20 mouse cellular contexts compared by ENCODE assay signal in the genomic region with DNA sequence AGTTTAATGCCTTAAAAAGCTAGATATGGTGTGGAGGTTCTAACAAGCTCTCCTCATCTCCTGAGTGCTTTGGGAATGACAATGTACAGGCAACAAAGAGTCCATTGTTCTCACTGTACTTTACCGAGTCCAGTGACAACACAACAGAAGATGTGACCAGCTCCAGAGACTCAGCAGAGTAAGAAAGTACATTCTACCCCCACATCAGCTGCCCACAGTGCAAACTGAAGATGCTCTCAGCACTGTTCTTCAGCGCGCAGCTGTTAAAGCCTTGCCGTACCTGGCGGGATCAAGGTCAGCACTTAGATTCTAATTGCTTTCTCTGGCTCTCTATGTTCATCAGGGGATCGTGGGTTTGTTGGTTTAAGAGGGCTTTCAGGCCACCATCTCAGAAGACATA. TPM values are rescaled to one million over a fixed set of nuclear protein-coding genes. Genes with fewer than 3 reads are reported as not detected.
DNase-seq lines count a peak whose midpoint lies in the region; ATAC-seq and TF ChIP-seq lines count a peak whose summit lies in the region.
"Had no signal": no experiment of that assay in that cellular context is flagged by ENCODE, and none has a peak within 500 bp of the region (broad histone marks: within the 10 kb centered on the region; RNA-seq: fewer than 3 reads in every experiment).

No protein-coding gene starts in this region.

- peak overlapping the region; percentile 61 for H3K27ac ChIP-seq in left cerebral cortex, adult 2 months
- H3K27ac ChIP-seq: embryonic facial prominence, embryonic 10.5 days; embryonic facial prominence, embryonic 12.5 days; forebrain, embryonic 13.5 days; forebrain, embryonic 15.5 days had no signal

- no peak for DNase-seq in frontal cortex, adult 2 months (ENCODE audit: extremely low spot score in 1 of 2, low spot score in 1 of 2)
- no peak for DNase-seq in left cerebral cortex, adult 2 months (ENCODE audit: extremely low spot score in 1 of 2, low spot score in 2 of 2)
- DNase-seq in left cerebral cortex, adult 8-10 months (ENCODE audit: low spot score in 2 of 2) = no peak
- DNase-seq in lung, postnatal 4 days = no peak
- DNase-seq: adrenal gland, adult 2 months; adrenal gland, postnatal 10 days; adrenal gland, postnatal 25 days; B cell, adult 2 months; cerebellum, adult 11-12 months; cerebellum, adult 2 months; cerebellum, adult 9-10 months; cerebellum, postnatal 10 days; cerebellum, postnatal 25 days; forebrain, postnatal 0 days had no signal

- ATAC-seq in frontal cortex, adult (ENCODE audit: low TSS enrichment) = peak; percentile 56; the same call in 1 of the 2 replicates
- ATAC-seq: CD4-positive, CD25-positive, alpha-beta regulatory T cell, adult 4 months; forebrain, embryonic 13.5 days; forebrain, embryonic 15.5 days; forebrain, postnatal 0 days had no signal

- H3K4me3 ChIP-seq in left cerebral cortex, adult 2 months = no peak overlapping the region
- H3K4me3 ChIP-seq: embryonic facial prominence, embryonic 10.5 days; embryonic facial prominence, embryonic 12.5 days; forebrain, embryonic 13.5 days; forebrain, embryonic 15.5 days had no signal

- no peak for TF ChIP-seq CTCF in left cerebral cortex, adult 2 months (IDR thresholded peaks at IDR 0.05)

- intact Hi-C loops in left cerebral cortex, adult 2 months (cut with DNase I) = no loop called here

RNA-seq across cellular contexts. Expression of gene Rpa1, which starts 36.4 kb away (rescaled TPM):
- 29.4 and 30.7 TPM in 2 replicates for polyA plus RNA-seq in frontal cortex, adult 2 months (2012; rRNA removed)
- 10 to 100 TPM; 41.9 to 42.3 TPM for total RNA-seq in left cerebral cortex, adult 2 months (2021)
- 10 to 100 TPM; 47.5 to 51.4 (median 50.2) TPM for total RNA-seq in left cerebral cortex, adult 8-10 months (2022)

RNA-seq across cellular contexts. Expression of gene Smyd4, which starts 36.5 kb away (rescaled TPM):
- 7.1 and 9.9 TPM in 2 replicates for polyA plus RNA-seq in frontal cortex, adult 2 months (2012; rRNA removed)
- total RNA-seq in left cerebral cortex, adult 2 months (2021) = 10 to 100 TPM; 15.0 to 16.5 TPM
- 10 to 100 TPM; 13.9 to 22.5 (median 18.1) TPM for total RNA-seq in left cerebral cortex, adult 8-10 months (2022)
